Mouse (Mus musculus): Measurements from ENCODE around the gene Onecut3. TPM values are rescaled to one million over a fixed set of nuclear protein-coding genes. Genes with fewer than 3 reads are reported as not detected.

The Onecut3 gene
- polyA plus RNA-seq, 1 experiment from 2014 or later: not detected

- Histone ChIP-seq H3K9ac (ENCODE audit: low read depth, low read length) (no peak overlapping the region), H3K4me3 (ENCODE audit: low read length) (no peak overlapping the region), H3K36me3 (ENCODE audit: control insufficient read depth, insufficient read depth, low read length) (no peaks in the 10 kb centered on the region), H3K27ac (ENCODE audit: low read depth, low read length) (no peak overlapping the region), H3K27me3 (ENCODE audit: control insufficient read depth, insufficient read depth, low read length) (peaks cover 15% of the 10 kb centered on the region), H3K9me3 (ENCODE audit: control insufficient read depth, low read length) (no peaks in the 10 kb centered on the region), H3K4me2 (replicated peaks; ENCODE audit: low read depth, low read length) (no peak overlapping the region), H3K4me1 (ENCODE audit: control insufficient read depth, insufficient read depth, low read length) (0 out of 2 replicates have a peak, but pooled peaks cover 3% of the 10 kb centered on the region)
- no peak for ATAC-seq (ENCODE audit: low FRiP score, low TSS enrichment)
- WGBS: 75% methylated on average over 4 of the region's 4 CpGs
These were observed 34.3 kb upstream of the Onecut3 start for GRCm38 (mm10) chr10:80460324-80460723.

GRCm38 (mm10) chr10:80461346-80461745, 33.3 kb upstream of the Onecut3 start:
- Histone ChIP-seq H3K27me3 (ENCODE audit: control insufficient read depth, insufficient read depth, low read length) (peaks cover 15% of the 10 kb centered on the region), H3K4me2 (replicated peaks; ENCODE audit: low read depth, low read length) (no peak overlapping the region)

GRCm38 (mm10) chr10:80464381-80465035, 30.1 kb upstream of the Onecut3 start:
- H3K4me2 ChIP-seq (replicated peaks; ENCODE audit: low read depth, low read length): peak overlapping the region; percentile 31
- H3K4me1 ChIP-seq (ENCODE audit: control insufficient read depth, insufficient read depth, low read length): 0 out of 2 replicates have a peak, but pooled peaks cover 3% of the 10 kb centered on the region
- 6% methylated on average over 19 of the region's 19 CpGs for WGBS
- H3K4me3 ChIP-seq (ENCODE audit: low read length): no peak overlapping the region
- ATAC-seq (ENCODE audit: low FRiP score, low TSS enrichment): peak; percentile 84
- peaks cover 10% of the 10 kb centered on the region; the same call in 1 of the 2 replicates for H3K27me3 ChIP-seq (ENCODE audit: control insufficient read depth, insufficient read depth, low read length)
- H3K36me3 ChIP-seq (ENCODE audit: control insufficient read depth, insufficient read depth, low read length): no peaks in the 10 kb centered on the region
- 0 out of 2 replicates have a peak overlapping the region, but pooled peaks have one; percentile 12 for H3K9ac ChIP-seq (ENCODE audit: low read depth, low read length)
- H3K27ac ChIP-seq (ENCODE audit: low read depth, low read length): no peak overlapping the region
- no peaks in the 10 kb centered on the region for H3K9me3 ChIP-seq (ENCODE audit: control insufficient read depth, low read length)

More at GRCm38 (mm10) chr10:80461346-80461745, 33.3 kb upstream of the Onecut3 start:
- Histone ChIP-seq H3K36me3 (ENCODE audit: control insufficient read depth, insufficient read depth, low read length) (no peaks in the 10 kb centered on the region), H3K9ac (ENCODE audit: low read depth, low read length) (no peak overlapping the region), H3K4me3 (ENCODE audit: low read length) (no peak overlapping the region), H3K27ac (ENCODE audit: low read depth, low read length) (no peak overlapping the region), H3K9me3 (ENCODE audit: control insufficient read depth, low read length) (no peaks in the 10 kb centered on the region), H3K4me1 (ENCODE audit: control insufficient read depth, insufficient read depth, low read length) (0 out of 2 replicates have a peak, but pooled peaks cover 3% of the 10 kb centered on the region)
- no peak for ATAC-seq (ENCODE audit: low FRiP score, low TSS enrichment)
- 80% methylated on average over 7 of the region's 7 CpGs for WGBS

GRCm38 (mm10) chr10:80465066-80465465, 29.6 kb upstream of the Onecut3 start:
- Histone ChIP-seq H3K9me3 (ENCODE audit: control insufficient read depth, low read length) (no peaks in the 10 kb centered on the region), H3K27me3 (ENCODE audit: control insufficient read depth, insufficient read depth, low read length) (peaks cover 15% of the 10 kb centered on the region; the same call in 1 of the 2 replicates), H3K4me2 (replicated peaks; ENCODE audit: low read depth, low read length) (no peak overlapping the region), H3K36me3 (ENCODE audit: control insufficient read depth, insufficient read depth, low read length) (no peaks in the 10 kb centered on the region), H3K4me1 (ENCODE audit: control insufficient read depth, insufficient read depth, low read length) (0 out of 2 replicates have a peak, but pooled peaks cover 3% of the 10 kb centered on the region), H3K9ac (ENCODE audit: low read depth, low read length) (0 out of 2 replicates have a peak overlapping the region, but pooled peaks have one; percentile 12), H3K4me3 (ENCODE audit: low read length) (no peak overlapping the region), H3K27ac (ENCODE audit: low read depth, low read length) (no peak overlapping the region)
- whole genome bisulfite sequencing: 59% methylated on average over 5 of the region's 5 CpGs
- no peak for ATAC-seq (ENCODE audit: low FRiP score, low TSS enrichment)

- Histone ChIP-seq H3K36me3 (ENCODE audit: control insufficient read depth, insufficient read depth, low read length) (no peaks in the 10 kb centered on the region), H3K4me2 (replicated peaks; ENCODE audit: low read depth, low read length) (peak overlapping the region; percentile 64), H3K9me3 (ENCODE audit: control insufficient read depth, low read length) (no peaks in the 10 kb centered on the region), H3K27ac (ENCODE audit: low read depth, low read length) (0 out of 2 replicates have a peak overlapping the region, but pooled peaks have one; percentile 1), H3K9ac (ENCODE audit: low read depth, low read length) (peak overlapping the region; percentile 61), H3K4me3 (ENCODE audit: low read length) (peak overlapping the region; percentile 53), H3K27me3 (ENCODE audit: control insufficient read depth, insufficient read depth, low read length) (peaks cover 20% of the 10 kb centered on the region), H3K4me1 (ENCODE audit: control insufficient read depth, insufficient read depth, low read length) (no peaks in the 10 kb centered on the region)
- 1% methylated on average over 57 of the region's 58 CpGs for WGBS
- peak; percentile 89 for ATAC-seq (ENCODE audit: low FRiP score, low TSS enrichment)
These were observed 19.2 kb upstream of the Onecut3 start for GRCm38 (mm10) chr10:80475290-80475959.

- H3K27me3 ChIP-seq (ENCODE audit: control insufficient read depth, insufficient read depth, low read length): peaks cover 23% of the 10 kb centered on the region
- no peaks in the 10 kb centered on the region for H3K4me1 ChIP-seq (ENCODE audit: control insufficient read depth, insufficient read depth, low read length)
- H3K9me3 ChIP-seq (ENCODE audit: control insufficient read depth, low read length): no peaks in the 10 kb centered on the region
- H3K36me3 ChIP-seq (ENCODE audit: control insufficient read depth, insufficient read depth, low read length): no peaks in the 10 kb centered on the region
- no peak overlapping the region for H3K27ac ChIP-seq (ENCODE audit: low read depth, low read length)
- no peak overlapping the region for H3K4me3 ChIP-seq (ENCODE audit: low read length)
- 75% methylated on average over 5 of the region's 5 CpGs for WGBS
- H3K9ac ChIP-seq (ENCODE audit: low read depth, low read length): no peak overlapping the region
- no peak for ATAC-seq (ENCODE audit: low FRiP score, low TSS enrichment)
- no peak overlapping the region for H3K4me2 ChIP-seq (replicated peaks; ENCODE audit: low read depth, low read length)
These were observed 16.1 kb upstream of the Onecut3 start for GRCm38 (mm10) chr10:80478531-80478930.

- ATAC-seq (ENCODE audit: low FRiP score, low TSS enrichment): no peak
- no peak overlapping the region for H3K9ac ChIP-seq (ENCODE audit: low read depth, low read length)
- H3K36me3 ChIP-seq (ENCODE audit: control insufficient read depth, insufficient read depth, low read length): no peaks in the 10 kb centered on the region
- H3K27me3 ChIP-seq (ENCODE audit: control insufficient read depth, insufficient read depth, low read length): peaks cover 47% of the 10 kb centered on the region
- no peaks in the 10 kb centered on the region for H3K4me1 ChIP-seq (ENCODE audit: control insufficient read depth, insufficient read depth, low read length)
- 13% methylated on average over 5 of the region's 5 CpGs for WGBS
- no peak overlapping the region for H3K4me3 ChIP-seq (ENCODE audit: low read length)
- H3K27ac ChIP-seq (ENCODE audit: low read depth, low read length): no peak overlapping the region
- no peaks in the 10 kb centered on the region for H3K9me3 ChIP-seq (ENCODE audit: control insufficient read depth, low read length)
- no peak overlapping the region for H3K4me2 ChIP-seq (replicated peaks; ENCODE audit: low read depth, low read length)
These were observed 13.6 kb upstream of the Onecut3 start for GRCm38 (mm10) chr10:80481002-80481401.

- no peak for ATAC-seq (ENCODE audit: low FRiP score, low TSS enrichment)
- H3K27ac ChIP-seq (ENCODE audit: low read depth, low read length): no peak overlapping the region
- H3K4me1 ChIP-seq (ENCODE audit: control insufficient read depth, insufficient read depth, low read length): 0 out of 2 replicates have a peak, but pooled peaks cover 3% of the 10 kb centered on the region
- peaks cover 4% of the 10 kb centered on the region; the same call in 1 of the 2 replicates for H3K9me3 ChIP-seq (ENCODE audit: control insufficient read depth, low read length)
- no peaks in the 10 kb centered on the region for H3K36me3 ChIP-seq (ENCODE audit: control insufficient read depth, insufficient read depth, low read length)
- WGBS: 82% methylated on average over 7 of the region's 7 CpGs
- H3K4me2 ChIP-seq (replicated peaks; ENCODE audit: low read depth, low read length): no peak overlapping the region
- H3K27me3 ChIP-seq (ENCODE audit: control insufficient read depth, insufficient read depth, low read length): peaks cover 90% of the 10 kb centered on the region
- H3K4me3 ChIP-seq (ENCODE audit: low read length): no peak overlapping the region
- H3K9ac ChIP-seq (ENCODE audit: low read depth, low read length): no peak overlapping the region
These were observed 7.7 kb upstream of the Onecut3 start for GRCm38 (mm10) chr10:80486862-80487379.

All from kidney, embryonic 14.5 days (tissue).